Mouse (Mus musculus): Measurements from ENCODE around the gene Tbc1d4. TPM values are rescaled to one million over a fixed set of nuclear protein-coding genes. Genes with fewer than 3 reads are reported as not detected.
A peak's percentile ranks its signal among the peaks of the same experiment; 100 is the strongest.

The Tbc1d4 gene
- total and polyA plus RNA-seq, 3 experiments, result not detected

DNA sequence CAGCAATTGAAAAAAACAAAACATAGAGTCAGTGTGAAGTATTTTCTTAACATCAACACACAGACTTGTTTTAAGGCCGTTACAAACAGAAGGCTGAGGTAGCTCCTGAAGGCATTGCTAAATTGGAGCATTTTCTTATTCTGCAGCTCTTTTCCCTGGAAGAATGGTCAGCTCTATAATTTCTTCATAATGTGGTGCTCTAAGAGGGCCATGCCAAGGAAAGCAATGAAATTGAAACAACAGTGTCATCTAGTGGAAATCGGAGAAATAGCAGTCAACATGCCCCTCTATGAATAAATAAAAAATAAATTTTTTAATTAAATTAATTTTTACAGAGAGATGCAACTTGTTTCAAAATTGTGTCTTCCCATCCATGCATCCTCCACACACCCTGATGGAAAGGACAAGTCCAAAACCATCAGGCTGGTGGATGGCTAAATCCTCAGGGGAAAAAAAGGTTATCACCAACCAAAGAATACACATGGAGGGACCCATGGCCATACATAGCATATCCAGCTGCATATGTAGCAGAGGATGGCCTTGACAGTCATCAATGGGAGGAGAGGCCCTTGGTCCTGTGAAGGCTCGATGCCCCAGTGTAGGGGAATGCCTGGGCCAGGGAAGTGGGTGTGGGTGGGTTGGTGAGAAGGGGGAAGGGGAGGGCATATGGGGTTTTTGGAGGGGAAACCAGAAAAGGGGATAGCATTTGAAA, 180.0 kb downstream of the Tbc1d4 start:
- Histone ChIP-seq H3K27me3 (ENCODE audit: control insufficient read depth in 1 of 2, insufficient read depth in 2 of 2, low read length in 2 of 2) (no peaks in the 10 kb centered on the region), H3K4me3 (ENCODE audit: control insufficient read depth in 1 of 2, insufficient read depth in 1 of 2, low read depth in 2 of 2, low read length in 2 of 2) (no peak overlapping the region), H3K27ac (ENCODE audit: control insufficient read depth, low read depth, low read length) (no peak overlapping the region), H3K4me1 (ENCODE audit: control insufficient read depth in 1 of 2, insufficient read depth in 2 of 2, low read length in 2 of 2) (no peaks in the 10 kb centered on the region), H3K36me3 (ENCODE audit: control insufficient read depth in 1 of 2, insufficient read depth in 2 of 2, low read length in 2 of 2) (no peaks in the 10 kb centered on the region), H3K9ac (ENCODE audit: control insufficient read depth, low read depth, low read length, poor library complexity, severe bottlenecking) (no peak overlapping the region), H3K79me2 (ENCODE audit: control insufficient read depth, insufficient read depth, low read length, poor library complexity) (no peaks in the 10 kb centered on the region), H3K9me3 (replicated peaks; ENCODE audit: insufficient read depth, low read length) (no peaks in the 10 kb centered on the region)
- peak; percentile 10 for DNase-seq (ENCODE audit: low read depth, low spot score)
- TF ChIP-seq CTCF (IDR thresholded peaks at IDR 0.05 in 2 of 3, conservative IDR thresholded peaks at IDR 0.05 in 1 of 3; ENCODE audit: control insufficient read depth in 1 of 3, insufficient read depth in 1 of 3, low read depth in 2 of 3, low read length in 3 of 3, poor library complexity in 1 of 3, severe bottlenecking in 1 of 3) (peak; percentile 14 to 41 (median 29); a peak in 3 of 6 replicates), SMC3 (IDR thresholded peaks at IDR 0.05; ENCODE audit: low read depth, low read length) (peak; percentile 52), GATA1 (IDR thresholded peaks at IDR 0.05; ENCODE audit: low read depth, low read length) (no peak), POLR2A (IDR thresholded peaks at IDR 0.05; ENCODE audit: control insufficient read depth in 1 of 2, insufficient read depth in 1 of 2, low read depth in 1 of 2, low read length in 2 of 2, poor library complexity in 1 of 2) (no peak), POLR2AphosphoS5 (IDR thresholded peaks at IDR 0.05; ENCODE audit: borderline replicate concordance, low read depth, low read length) (no peak), ZC3H11A (IDR thresholded peaks at IDR 0.05; ENCODE audit: low read depth, low read length) (peak; percentile 45), RAD21 (IDR thresholded peaks at IDR 0.05; ENCODE audit: low read depth, low read length) (peak; percentile 63)

DNA sequence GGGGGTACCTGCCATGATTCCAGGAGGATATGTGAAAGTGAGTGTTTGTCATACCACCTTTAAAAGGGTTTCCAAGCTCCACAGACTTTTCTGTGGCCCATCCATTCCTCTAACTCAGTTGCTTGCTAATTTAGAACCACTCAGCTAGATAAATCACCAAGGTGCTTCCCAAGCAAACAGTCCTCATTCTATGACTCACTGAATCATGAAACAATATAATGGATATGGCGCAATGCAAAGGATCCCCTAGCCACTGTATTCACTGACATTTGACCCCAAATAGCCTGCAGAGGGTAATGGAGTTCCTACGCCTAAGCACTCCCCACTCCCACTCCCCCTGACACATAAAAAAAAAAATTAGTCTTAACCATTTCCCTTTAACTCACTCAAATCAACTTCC, 191.3 kb downstream of the Tbc1d4 start:
- Histone ChIP-seq H3K27me3 (ENCODE audit: control insufficient read depth in 1 of 2, insufficient read depth in 2 of 2, low read length in 2 of 2) (no peaks in the 10 kb centered on the region), H3K79me2 (ENCODE audit: control insufficient read depth, insufficient read depth, low read length, poor library complexity) (no peaks in the 10 kb centered on the region), H3K27ac (ENCODE audit: control insufficient read depth, low read depth, low read length) (no peak overlapping the region), H3K36me3 (ENCODE audit: control insufficient read depth in 1 of 2, insufficient read depth in 2 of 2, low read length in 2 of 2) (no peaks in the 10 kb centered on the region), H3K4me3 (ENCODE audit: control insufficient read depth in 1 of 2, insufficient read depth in 1 of 2, low read depth in 2 of 2, low read length in 2 of 2) (no peak overlapping the region), H3K9ac (ENCODE audit: control insufficient read depth, low read depth, low read length, poor library complexity, severe bottlenecking) (no peak overlapping the region), H3K4me1 (ENCODE audit: control insufficient read depth in 1 of 2, insufficient read depth in 2 of 2, low read length in 2 of 2) (no peaks in the 10 kb centered on the region), H3K9me3 (replicated peaks; ENCODE audit: insufficient read depth, low read length) (no peaks in the 10 kb centered on the region)
- TF ChIP-seq POLR2AphosphoS2 (IDR thresholded peaks at IDR 0.05; ENCODE audit: low read length) (no peak), NELFE (IDR thresholded peaks at IDR 0.05; ENCODE audit: low read depth, low read length) (no peak), USF2 (IDR thresholded peaks at IDR 0.05; ENCODE audit: borderline replicate concordance in 1 of 2, insufficient read depth in 1 of 2, low read depth in 1 of 2, low read length in 2 of 2) (no peak), USF1 (IDR thresholded peaks at IDR 0.05; ENCODE audit: low read depth, low read length) (no peak), MXI1 (IDR thresholded peaks at IDR 0.05; ENCODE audit: low read depth, low read length) (no peak), MYB (IDR thresholded peaks at IDR 0.05; ENCODE audit: low read depth, low read length) (no peak), MAX (IDR thresholded peaks at IDR 0.05; ENCODE audit: low read length) (no peak), CHD2 (IDR thresholded peaks at IDR 0.05; ENCODE audit: low read length) (no peak), ZNF384 (IDR thresholded peaks at IDR 0.05; ENCODE audit: low read depth, low read length) (no peak), MYC (IDR thresholded peaks at IDR 0.05; ENCODE audit: low read depth, low read length) (no peak), TAL1 (IDR thresholded peaks at IDR 0.05; ENCODE audit: low read length) (no peak), E2F4 (IDR thresholded peaks at IDR 0.05; ENCODE audit: borderline replicate concordance, low read depth, low read length) (no peak), SIN3A (IDR thresholded peaks at IDR 0.05; ENCODE audit: low read length) (no peak), KAT2A (conservative IDR thresholded peaks at IDR 0.05; ENCODE audit: low read depth, low read length) (no peak), GATA1 (IDR thresholded peaks at IDR 0.05; ENCODE audit: low read depth, low read length) (no peak), HCFC1 (IDR thresholded peaks at IDR 0.05; ENCODE audit: low read depth, low read length) (no peak)
- no peak for DNase-seq (ENCODE audit: low read depth, low spot score)

Other genes starting within 250 kb of the Tbc1d4 start
- gene Commd6, start 31.5 kb upstream of the Tbc1d4 start, total RNA-seq (2012; rRNA removed), result 51.7 and 61.2 TPM in 2 replicates
- gene Commd6, start 31.5 kb upstream of the Tbc1d4 start, polyA plus RNA-seq (2012; ENCODE audit: insufficient read depth in 1 of 2, insufficient read length in 2 of 2, low read depth in 1 of 2, low replicate concordance in 2 of 2, missing spikeins in 1 of 2), result 10 to 100 TPM in 1 of 2 experiments, not detected in 1; 57.3 TPM
- 59.1 and 63.4 TPM in 2 replicates for gene Uchl3, start 44.8 kb upstream of the Tbc1d4 start, total RNA-seq (2012; rRNA removed)
- 10 to 100 TPM in 1 of 2 experiments, not detected in 1; 57.8 TPM for gene Uchl3, start 44.8 kb upstream of the Tbc1d4 start, polyA plus RNA-seq (2012; ENCODE audit: insufficient read depth in 1 of 2, insufficient read length in 2 of 2, low read depth in 1 of 2, low replicate concordance in 2 of 2, missing spikeins in 1 of 2)
- gene Gm9922, start 120.6 kb upstream of the Tbc1d4 start, total RNA-seq (2012; rRNA removed), result not detected in 2 replicates
- not detected for gene Gm9922, start 120.6 kb upstream of the Tbc1d4 start, polyA plus RNA-seq (2012; ENCODE audit: insufficient read depth in 1 of 2, insufficient read length in 2 of 2, low read depth in 1 of 2, low replicate concordance in 2 of 2, missing spikeins in 1 of 2)
- gene Lmo7, start 120.8 kb upstream of the Tbc1d4 start, total RNA-seq (2012; rRNA removed), result not detected in 2 replicates
- gene Lmo7, start 120.8 kb upstream of the Tbc1d4 start, polyA plus RNA-seq (2012; ENCODE audit: insufficient read depth in 1 of 2, insufficient read length in 2 of 2, low read depth in 1 of 2, low replicate concordance in 2 of 2, missing spikeins in 1 of 2), result not detected

Data from MEL (cell line).